Mouse (Mus musculus): ENCODE results near the gene Gm10382.

The Gm10382 gene

DNA sequence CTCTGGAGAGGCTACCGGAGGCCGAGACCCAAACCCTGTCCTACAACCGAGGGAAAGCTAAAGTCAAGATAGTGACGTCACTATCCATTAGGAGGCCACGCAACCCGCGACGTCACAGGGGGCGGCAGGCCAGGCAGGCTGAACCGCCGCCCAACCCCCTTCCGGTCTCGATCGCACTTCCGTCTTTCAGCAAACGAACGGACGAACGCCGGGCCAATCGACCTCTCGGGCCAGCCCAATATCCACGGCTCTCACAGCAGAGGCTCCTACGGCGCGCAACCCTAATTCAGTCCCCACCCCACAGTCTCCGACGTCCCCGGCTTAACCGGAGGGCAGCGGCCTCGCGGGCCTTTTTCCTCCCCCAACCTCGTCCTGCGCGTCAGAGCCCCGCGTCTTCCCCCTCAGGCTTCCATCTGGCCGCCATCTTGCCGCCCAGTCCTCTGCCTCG lies at the start of gene Gm10382:
Gm10382 (plus strand) TSS at position 192 of the 448 bp plus-strand sequence.
- peak; percentile 73 to 76 for DNase-seq (ENCODE audit: low spot score in 2 of 2)

- peak; percentile 6 to 20 for DNase-seq (ENCODE audit: low spot score in 2 of 2)
Measured at GRCm38 (mm10) chr5:125339851-125340531, 49.1 kb upstream of the Gm10382 start.

GRCm38 (mm10) chr5:125340547-125341262 lies 48.4 kb upstream of the Gm10382 start, which contains the start of gene Scarb1:
Gene Scarb1 (minus strand): TSS chr5:125341094.
- peak; percentile 70 to 88 for DNase-seq (ENCODE audit: low spot score in 2 of 2)

- DNase-seq (ENCODE audit: low spot score in 2 of 2): no peak
Measured at GRCm38 (mm10) chr5:125341459-125342090, 47.5 kb upstream of the Gm10382 start.

DNA sequence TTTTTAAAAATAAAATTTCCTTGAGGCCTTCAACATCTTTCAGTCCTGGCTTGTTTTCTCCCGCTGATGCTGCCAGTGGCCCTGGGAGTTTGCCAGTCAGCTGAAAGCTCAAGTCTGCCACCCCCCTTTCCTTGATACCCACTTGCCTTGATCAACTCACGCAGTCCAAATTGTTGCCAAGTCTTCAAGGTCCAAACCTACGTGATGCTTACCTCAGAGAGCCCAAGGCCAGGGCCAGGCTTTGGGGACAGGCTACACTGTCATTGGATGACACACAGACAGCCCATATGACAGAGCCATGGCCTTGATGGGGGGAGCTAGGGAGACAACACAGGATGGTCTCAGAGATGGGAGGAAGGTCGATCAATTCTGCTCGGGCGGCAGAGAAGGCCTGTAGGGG lies 44.8 kb upstream of the Gm10382 start:
- DNase-seq (ENCODE audit: low spot score in 2 of 2): no peak

GRCm38 (mm10) chr5:125348067-125348466 lies 41.1 kb upstream of the Gm10382 start:
- DNase-seq (ENCODE audit: low spot score in 2 of 2): no peak

DNA sequence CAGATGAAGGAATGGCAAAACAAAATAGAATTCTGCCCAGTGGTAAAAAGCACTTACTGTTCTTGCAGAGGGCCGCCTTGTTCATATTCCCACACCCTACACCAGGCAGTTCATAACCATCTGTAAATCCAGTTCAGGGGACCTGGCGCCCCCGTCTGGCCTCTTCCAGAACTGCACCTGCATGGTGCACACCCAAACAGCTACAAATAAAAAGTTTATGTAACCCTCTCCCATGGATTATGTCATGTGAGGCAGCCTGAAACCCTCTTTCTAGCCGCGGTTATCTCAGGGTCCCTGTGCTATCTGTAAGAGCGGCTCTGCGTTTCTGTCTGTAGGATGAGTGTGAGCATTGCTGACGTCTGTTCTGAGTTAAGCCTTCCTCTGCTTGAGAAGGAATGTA lies 40.6 kb upstream of the Gm10382 start:
- peak in 1 of 2 experiments; percentile 60 for DNase-seq (ENCODE audit: low spot score in 2 of 2)

GRCm38 (mm10) chr5:125349391-125349790 lies 39.7 kb upstream of the Gm10382 start:
- no peak for DNase-seq (ENCODE audit: low spot score in 2 of 2)

GRCm38 (mm10) chr5:125351057-125351456 lies 38.1 kb upstream of the Gm10382 start:
- no peak for DNase-seq (ENCODE audit: low spot score in 2 of 2)

DNA sequence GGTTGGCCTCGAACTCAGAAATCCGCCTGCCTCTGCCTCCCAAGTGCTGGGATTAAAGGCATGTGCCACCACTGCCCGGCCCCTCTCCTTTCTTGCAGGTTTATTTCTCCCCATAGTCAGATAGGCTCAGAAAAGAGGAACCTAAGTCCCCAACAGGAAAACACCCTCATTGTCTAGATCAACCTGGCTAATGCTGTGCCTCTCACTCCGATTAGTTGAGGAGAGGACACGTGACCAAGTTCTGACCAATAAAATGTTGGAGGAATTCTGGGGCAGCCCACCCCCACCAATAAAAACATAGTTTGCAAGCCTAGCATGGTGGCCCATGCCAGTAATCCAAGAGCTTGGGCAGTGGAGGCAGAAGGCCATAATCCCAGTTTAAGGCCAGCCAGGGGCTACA lies 37.2 kb upstream of the Gm10382 start:
- DNase-seq (ENCODE audit: low spot score in 2 of 2): no peak

GRCm38 (mm10) chr5:125352781-125353294 lies 36.3 kb upstream of the Gm10382 start:
- no peak for DNase-seq (ENCODE audit: low spot score in 2 of 2)

GRCm38 (mm10) chr5:125354885-125355492 lies 34.1 kb upstream of the Gm10382 start:
- DNase-seq (ENCODE audit: low spot score in 2 of 2): no peak

DNA sequence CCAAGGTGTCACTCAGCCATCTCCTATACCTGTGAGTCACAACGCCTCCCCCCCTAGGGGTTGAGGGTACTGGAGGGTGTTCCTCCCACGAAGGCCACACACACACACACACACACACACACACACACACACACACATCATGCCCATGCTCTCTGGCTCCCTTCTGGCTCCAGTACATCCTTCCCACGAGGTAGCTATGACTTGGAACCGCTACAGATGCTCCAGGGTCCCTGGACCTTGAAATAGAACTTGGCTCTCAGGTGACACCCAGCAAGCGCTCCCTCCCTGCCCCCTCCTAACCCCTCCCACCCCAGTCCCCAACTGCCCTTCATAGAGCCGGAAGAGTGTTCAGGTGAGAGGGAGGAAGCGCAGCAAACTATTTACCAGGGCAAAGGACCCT lies 33.5 kb upstream of the Gm10382 start:
- DNase-seq (ENCODE audit: low spot score in 2 of 2): no peak

DNA sequence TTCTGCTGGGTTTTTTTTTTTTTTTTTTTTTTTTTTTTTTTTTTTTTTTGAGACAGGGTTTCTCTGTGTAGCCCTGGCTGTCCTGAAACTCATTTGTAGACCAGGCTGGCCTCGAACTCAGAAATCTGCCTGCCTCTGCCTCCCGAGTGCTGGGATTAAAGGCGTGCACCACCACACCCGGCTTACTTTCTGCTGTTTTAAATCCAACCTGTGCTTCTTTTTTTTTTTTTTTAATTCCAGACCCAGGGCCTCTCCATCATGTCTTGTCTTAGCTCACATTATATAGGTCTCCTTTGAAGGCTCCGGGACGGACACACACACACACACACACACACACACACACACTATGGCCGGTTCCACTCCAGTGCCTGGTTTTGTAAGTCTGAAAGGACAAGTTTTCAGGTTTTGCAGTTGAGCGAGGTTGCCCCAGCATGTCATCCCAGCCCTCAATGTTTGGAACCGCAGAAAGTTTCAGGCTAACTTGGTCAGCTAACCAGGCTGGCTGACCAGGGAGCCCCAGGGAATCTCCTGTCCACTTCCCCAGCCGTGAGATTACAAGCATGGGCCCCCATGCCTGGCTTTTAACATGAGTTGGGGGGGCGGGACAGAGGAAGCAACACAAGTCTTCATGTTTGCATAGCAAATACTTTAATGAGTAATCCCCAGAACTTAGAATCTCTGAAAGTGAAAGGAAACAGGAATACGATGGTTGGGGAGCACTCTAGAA lies 31.4 kb upstream of the Gm10382 start:
- no peak for DNase-seq (ENCODE audit: low spot score in 2 of 2)

DNA sequence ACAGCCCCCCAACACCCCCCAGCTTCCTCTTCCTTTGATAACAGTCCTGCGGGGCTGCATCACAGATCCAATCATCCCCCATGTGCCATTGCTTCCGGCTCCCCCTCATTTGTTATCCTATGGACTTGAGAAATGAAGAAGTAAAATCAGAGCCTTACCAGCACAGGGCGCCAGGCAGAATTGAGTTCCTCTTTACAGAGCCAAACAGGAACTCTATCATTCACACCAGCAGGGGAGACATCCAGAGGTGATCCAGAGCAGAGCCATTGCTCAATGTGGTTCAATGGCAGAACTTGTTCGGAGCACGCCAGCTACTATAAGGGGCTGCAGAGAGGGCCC lies 30.9 kb upstream of the Gm10382 start:
- DNase-seq (ENCODE audit: low spot score in 2 of 2): no peak

DNA sequence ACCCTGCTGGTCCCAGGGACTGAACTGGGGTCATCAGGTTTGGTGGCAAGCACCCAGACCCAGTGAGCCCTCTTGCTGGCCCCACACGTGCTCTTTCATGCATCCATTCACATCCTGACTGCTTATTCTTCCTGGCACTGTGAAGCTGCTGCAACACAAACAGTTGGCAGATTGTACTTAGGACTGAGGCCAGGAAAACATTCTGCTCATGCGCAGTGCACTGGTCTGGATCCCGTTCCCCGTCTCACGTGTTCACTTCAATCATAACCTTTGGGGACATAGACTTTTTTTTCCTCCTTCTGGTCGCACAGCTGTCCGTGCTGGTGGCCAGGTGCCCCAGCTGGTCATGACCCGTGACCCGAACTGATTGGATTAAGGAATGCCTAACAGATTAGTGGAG lies 28.6 kb upstream of the Gm10382 start:
- DNase-seq (ENCODE audit: low spot score in 2 of 2): no peak

DNA sequence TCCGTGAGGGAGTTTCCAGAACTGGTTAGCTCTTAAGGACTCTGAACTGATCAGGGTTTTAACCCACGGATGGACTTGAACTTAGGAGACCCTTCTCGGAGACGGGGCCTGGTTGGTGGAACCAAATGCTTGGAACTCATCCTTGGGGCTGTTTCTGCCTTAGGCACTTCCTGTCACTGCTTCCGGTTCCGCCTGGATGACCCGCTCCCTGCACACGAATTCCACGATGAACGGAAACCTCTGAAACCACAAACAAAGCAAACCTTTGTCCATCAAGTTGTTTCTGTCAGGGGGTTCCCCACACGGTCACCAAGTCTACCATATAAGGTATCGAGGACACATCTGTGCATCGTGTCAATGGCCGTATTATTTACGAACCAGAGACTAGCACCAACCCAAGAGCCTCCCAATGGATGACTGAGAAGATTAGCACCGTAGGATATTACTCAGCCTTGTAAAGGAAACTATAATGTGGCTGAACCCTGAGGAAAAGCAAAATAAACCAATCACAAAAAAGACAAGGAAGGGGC lies 28.1 kb upstream of the Gm10382 start:
- DNase-seq (ENCODE audit: low spot score in 2 of 2): no peak

DNA sequence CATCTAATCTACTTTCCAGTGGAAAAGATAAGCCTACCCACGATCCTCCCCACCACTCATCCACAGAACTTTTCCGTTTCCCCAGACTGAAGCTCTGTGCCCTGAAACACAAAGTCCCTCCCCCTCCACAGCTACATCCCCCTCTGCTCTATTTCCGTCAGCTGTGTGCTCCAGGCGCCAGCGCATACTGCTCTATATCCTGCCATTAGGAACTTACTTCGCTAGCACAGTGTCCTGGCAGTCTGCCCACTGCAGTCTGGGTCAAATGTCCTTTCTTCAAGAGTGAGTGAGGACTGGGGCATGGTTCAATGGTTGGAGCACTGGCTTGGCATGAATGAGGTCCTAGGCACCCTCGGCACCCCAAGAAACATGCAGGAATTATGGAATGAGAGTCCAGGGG lies 25.2 kb upstream of the Gm10382 start:
- no peak for DNase-seq (ENCODE audit: low spot score in 2 of 2)

GRCm38 (mm10) chr5:125364851-125365429 lies 24.2 kb upstream of the Gm10382 start:
- DNase-seq (ENCODE audit: low spot score in 2 of 2): no peak

- DNase-seq (ENCODE audit: low spot score in 2 of 2): no peak
Measured at GRCm38 (mm10) chr5:125368156-125368555, 21.0 kb upstream of the Gm10382 start.

DNA sequence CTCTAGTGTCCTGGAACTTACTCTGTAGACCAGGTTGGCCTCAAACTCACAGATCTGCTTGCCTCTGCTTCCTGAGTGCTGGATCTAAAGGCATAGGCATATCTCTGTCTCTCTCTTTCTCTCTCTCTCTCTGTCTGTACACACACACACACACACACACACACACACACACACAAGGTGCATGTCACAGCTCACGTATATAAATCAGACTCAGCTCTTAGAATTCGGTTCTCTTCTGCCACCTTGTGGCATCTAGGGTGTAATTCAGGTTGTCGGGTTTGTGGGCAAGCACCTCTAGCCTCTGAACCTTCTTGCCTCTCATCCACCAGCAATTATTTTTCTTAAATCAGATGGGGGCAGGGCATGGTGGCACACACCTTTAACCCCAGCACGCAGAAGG lies 20.6 kb upstream of the Gm10382 start:
- DNase-seq (ENCODE audit: low spot score in 2 of 2): peak; percentile 50 to 59
